Mouse (Mus musculus): ENCODE measurements at regions not wholly inside any gene's neighbourhood (a gene's known extent, or its start where the extent isn't known, plus 50 kb on each side); places are given as distances from the start of the nearest gene placed in this dataset.

GRCm38 (mm10) chr14:46276926-46277831, 102.0 kb upstream of the Gm15217 start:
- no peak for TF ChIP-seq CTCF (IDR thresholded peaks at IDR 0.05; ENCODE audit: low read depth, low read length)
- no peak for TF ChIP-seq POLR2A (IDR thresholded peaks at IDR 0.05; ENCODE audit: extremely low read depth, insufficient read depth, low read length)
